Mouse (Mus musculus) layer of hippocampus, adult 11-12 months (tissue): ENCODE measurements around the gene Olfr347.

Experiments
- DNase-seq: peaks from one replicate; pipeline ENCODE4 v3.0.0; 2022; ENCODE audit warnings: low spot score

The Olfr347 gene

DNA sequence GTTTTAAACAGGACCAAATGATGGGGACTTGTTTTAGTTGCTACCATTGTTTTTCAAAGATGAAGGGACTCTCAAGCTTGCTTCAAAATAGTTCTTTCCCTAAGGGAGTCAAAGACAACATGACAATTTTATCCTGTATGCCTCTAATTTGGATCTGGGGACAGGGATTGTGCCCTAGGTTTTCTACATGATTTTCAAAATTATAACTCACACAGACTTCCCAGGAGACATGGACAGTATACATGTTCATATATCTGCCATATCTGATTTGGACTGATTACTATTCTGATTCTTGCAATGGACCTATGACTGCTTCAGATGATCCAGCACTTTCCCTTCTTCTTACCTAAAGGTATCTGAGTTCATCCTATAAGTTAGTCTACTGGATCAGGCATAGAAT lies at the start of gene Olfr347:
Gene Olfr347, plus strand, starts transcription at position 301 of the 400 bp plus-strand sequence.
- DNase-seq: no peak

DNA sequence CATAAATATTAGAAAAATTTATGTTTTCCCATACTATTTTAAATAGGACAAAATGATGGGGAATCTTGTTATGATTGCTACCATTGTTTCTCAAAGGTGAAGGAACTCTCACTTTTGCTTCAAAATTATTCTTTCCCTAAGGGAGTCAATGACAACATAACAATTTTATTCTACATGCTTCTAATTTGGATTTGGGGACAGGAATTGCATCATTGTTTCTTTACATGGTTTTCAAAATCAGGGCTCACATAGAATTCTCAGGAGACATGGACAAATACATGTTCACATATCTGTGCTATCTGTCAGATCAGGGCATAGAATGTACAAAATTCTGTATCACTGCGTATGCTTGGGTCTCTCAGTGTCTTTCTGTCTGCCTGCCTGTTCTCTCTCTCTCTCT lies 46.2 kb upstream of the Olfr347 start, which contains the start of gene Olfr346:
Gene Olfr346, plus strand, starts transcription at position 301 of the 400 bp plus-strand sequence.
- DNase-seq: no peak

DNA sequence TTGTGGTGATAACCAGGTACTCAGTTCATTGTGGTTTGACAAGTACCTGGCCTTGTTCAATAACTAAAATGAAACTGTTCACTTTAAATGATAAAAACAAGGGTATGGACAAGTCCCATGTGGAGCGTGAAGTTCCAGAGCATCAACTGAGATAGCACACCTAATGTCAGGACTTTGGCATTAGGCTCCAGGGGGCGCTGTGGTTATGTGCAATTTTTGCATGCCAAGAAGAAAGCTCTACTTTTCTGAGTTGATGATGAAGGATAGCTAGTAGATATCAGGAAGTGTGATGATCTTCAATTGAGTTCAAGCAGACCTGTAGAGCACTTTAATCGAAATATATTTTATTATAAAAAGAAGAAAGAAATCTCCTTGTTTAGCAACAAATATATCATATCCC lies 4.5 kb downstream of the Olfr347 start:
- no peak for DNase-seq

DNA sequence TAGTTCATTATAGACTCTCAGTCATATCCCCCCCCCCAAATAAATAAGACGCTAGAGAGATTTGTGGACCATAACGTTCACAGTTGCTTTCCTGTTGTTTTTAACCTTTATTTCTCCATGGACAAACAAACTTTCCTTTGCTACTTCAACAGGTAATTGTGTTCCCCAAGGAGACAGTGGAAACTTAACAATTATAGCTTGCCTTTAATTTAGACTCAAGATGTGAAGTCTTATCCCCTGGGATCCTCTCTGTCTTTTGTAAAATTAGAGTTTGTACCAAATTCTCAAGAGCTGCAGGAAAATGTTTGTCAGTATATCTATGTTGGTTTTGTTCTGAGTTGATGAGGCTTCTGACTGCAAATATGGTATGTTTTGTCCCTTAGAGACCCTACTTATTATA lies 52.3 kb downstream of the Olfr347 start, which contains the start of gene Olfr348:
Gene Olfr348, plus strand, starts transcription at position 301 of the 400 bp plus-strand sequence.
- DNase-seq: no peak
